Mouse (Mus musculus): ENCODE data around the gene B4galt3.

Gene B4galt3

GRCm38 (mm10) chr1:171263666-171264461 is 6.3 kb upstream of the B4galt3 start:
- DNase-seq (ENCODE audit: low spot score) = no peak

DNA sequence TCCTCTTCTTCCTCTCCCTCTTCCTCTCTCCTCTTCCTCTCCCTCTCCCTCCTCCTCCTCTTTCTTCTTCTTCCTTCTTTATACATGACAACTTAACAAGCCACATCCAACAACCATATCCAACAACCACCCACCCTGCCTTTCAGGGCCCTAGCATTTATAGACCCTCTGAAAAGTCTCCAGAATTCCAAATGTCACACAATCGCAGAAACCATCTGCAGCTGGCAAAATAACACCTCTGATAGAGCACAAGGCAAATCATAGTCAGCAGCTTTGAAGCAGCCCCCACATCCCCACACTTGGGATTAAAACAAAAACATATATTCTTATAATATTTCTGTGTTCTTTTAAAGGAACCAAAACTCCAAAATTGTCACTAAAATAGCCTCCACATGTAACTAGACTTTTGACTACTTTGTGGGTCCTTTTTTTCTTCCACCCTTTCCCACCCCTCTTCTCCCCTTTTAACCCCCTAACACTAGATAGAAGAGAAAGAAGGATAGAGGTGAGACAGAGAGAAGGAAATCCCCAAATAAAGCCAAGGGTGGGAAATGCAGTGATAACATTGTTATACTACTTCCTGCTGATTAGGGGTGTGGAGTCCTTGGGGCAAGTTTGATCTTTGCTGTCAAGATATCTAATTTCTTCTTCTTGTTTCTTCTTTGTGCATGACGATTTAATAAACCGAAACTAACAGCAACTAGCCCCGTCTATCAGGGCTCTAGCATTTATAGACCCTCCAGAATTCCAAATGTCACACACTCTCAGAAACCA is 4.0 kb upstream of the B4galt3 start:
- no peak for DNase-seq (ENCODE audit: low spot score)

DNA sequence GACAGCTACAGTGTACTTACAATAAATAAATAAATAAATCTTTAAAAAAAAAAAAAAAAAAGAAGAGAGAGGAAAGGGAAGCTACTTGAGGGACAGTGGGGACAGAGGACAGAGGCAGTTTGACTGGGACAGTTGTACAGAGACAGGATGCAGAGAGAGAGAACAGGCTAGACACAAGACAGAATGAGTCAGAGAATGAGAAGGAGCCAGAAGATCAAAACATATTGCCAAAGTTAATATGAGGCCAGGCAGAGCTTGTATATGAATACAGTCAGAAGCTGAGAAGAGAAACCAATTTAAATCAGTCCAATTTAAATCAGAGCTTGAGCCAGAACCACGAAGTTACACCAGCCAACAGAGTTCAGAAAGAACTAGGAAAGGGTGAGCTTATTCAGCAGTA is 1.8 kb upstream of the B4galt3 start:
- no peak for DNase-seq (ENCODE audit: low spot score)

GRCm38 (mm10) chr1:171270573-171270900 is 409 bp downstream of the B4galt3 start:
- peak; percentile 68 for DNase-seq (ENCODE audit: low spot score)

GRCm38 (mm10) chr1:171271196-171271595 is 1.1 kb downstream of the B4galt3 start:
- DNase-seq (ENCODE audit: low spot score) = peak; percentile 71

- DNase-seq (ENCODE audit: low spot score) = no peak
Measured at GRCm38 (mm10) chr1:171271622-171272021, 1.5 kb downstream of the B4galt3 start.

DNA sequence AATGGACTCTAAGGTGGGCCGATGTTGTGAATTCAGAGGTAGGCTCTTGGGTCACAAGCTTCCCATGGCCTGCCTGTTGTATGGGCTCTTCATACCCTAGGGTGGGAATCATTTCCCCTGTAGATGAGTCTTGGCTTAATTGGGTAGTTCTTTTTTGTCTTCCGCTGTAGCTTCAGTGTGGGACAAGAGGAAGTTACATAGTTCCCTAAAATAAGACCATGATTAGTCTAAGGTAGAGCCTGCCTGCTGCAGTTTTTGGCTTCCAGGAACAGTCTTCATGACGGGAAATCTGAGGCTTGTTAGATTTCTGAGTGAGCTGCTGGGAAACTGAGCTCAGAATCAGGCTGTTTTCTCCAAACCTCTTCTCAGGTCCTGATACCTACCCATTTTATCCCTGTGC is 2.0 kb downstream of the B4galt3 start:
- no peak for DNase-seq (ENCODE audit: low spot score)

GRCm38 (mm10) chr1:171274171-171274570 is 4.0 kb downstream of the B4galt3 start:
- DNase-seq (ENCODE audit: low spot score) = no peak

- no peak for DNase-seq (ENCODE audit: low spot score)
Measured at GRCm38 (mm10) chr1:171275144-171275734, 5.1 kb downstream of the B4galt3 start.

GRCm38 (mm10) chr1:171276110-171276748 is 6.1 kb downstream of the B4galt3 start:
- no peak for DNase-seq (ENCODE audit: low spot score)

GRCm38 (mm10) chr1:171277736-171278135 is 7.6 kb downstream of the B4galt3 start:
- DNase-seq (ENCODE audit: low spot score) = no peak

GRCm38 (mm10) chr1:171278436-171278835 is 8.3 kb downstream of the B4galt3 start:
- no peak for DNase-seq (ENCODE audit: low spot score)

GRCm38 (mm10) chr1:171279012-171279705 is 9.0 kb downstream of the B4galt3 start:
- DNase-seq (ENCODE audit: low spot score) = no peak

DNA sequence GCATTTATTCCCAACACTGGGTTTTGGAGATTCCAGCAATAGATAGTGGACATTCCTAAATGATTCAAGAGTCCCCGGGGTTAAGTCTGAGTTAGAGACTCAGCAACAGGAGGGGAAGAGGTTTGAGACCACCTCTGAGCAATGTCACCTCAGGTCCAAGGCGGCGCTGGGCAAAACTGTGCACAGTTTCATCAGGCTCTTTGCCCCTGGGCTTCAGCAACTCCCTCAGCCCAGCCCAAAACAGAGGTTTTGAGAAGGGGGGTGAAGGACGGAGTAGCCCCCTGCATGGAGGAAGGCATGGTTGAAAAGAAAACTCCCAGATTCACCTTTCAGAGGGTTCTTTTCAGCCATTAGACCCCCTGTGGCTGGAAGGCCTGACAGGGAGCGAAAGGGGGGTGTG is 9.6 kb downstream of the B4galt3 start:
- no peak for DNase-seq (ENCODE audit: low spot score)

DNA sequence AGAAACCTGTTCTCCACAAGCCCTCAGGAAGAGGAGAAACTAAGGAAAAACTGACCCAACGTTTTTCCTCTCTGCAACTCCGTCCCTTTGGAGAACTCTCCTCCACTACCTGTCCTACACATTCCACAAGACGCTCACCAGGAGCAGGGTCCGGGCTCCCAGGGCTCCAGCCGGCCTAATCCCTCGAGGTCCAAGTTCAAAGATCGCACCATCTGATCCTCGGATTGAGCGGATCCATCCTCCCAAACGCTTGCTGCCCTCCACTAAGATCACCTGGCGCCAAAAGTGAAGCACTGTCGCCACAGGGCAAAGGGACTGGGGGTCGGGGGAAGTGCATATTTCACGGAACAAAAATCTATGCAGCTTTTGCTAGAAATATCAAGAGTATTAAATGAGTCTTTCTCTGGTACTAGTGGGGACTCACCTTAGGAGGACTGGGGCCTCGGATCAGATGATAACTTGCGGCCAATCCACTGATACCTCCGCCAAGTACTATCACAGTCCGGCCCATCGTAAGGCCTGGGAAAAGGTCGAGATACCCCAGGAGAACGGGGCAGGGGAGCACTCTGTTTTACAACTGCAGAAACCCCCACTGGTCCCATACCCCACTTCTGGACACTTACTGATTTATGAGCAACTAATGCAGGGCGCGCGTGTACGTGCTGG is 10.3 kb downstream of the B4galt3 start:
- no peak for DNase-seq (ENCODE audit: low spot score)

DNA sequence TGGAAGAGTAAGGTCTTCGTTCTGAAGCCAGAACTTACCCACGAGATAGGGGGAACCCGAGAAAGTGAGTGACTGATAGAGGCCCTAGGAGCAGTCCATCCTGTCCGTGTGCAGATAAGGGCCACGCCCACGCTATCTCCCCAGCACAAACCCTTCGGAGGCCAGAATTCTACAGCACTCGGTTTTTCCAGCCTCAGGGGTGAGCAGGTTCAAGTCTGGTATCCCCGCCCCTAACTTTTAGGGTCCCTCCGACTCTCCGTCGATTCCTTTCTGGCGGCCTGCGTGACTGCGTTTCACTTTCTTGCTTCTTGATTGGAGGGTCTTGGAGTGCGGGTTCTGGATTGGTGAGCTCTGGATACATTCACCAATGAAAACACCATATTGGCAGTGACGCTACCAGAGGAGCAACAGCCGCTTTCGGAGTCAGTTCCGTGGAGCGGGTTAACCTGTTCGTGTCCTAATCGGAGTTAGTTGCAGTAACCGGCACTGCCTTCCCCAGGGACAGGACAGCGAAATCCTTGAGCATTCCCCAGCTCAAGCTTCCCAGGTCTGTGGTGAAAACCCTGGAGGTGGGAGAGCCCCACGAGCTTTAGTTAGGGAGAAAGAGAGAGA is 10.9 kb downstream of the B4galt3 start, which contains the start of gene Ppox:
Gene Ppox (minus strand): TSS at position 271 of the 612 bp plus-strand sequence.
- peak; percentile 98 for DNase-seq (ENCODE audit: low spot score)

GRCm38 (mm10) chr1:171281528-171281923 is 11.4 kb downstream of the B4galt3 start:
- DNase-seq (ENCODE audit: low spot score) = peak; percentile 85

GRCm38 (mm10) chr1:171282086-171282805 is 12.1 kb downstream of the B4galt3 start:
- no peak for DNase-seq (ENCODE audit: low spot score)

- DNase-seq (ENCODE audit: low spot score) = no peak
Measured at GRCm38 (mm10) chr1:171283188-171284160, 13.3 kb downstream of the B4galt3 start.

Data from lung, postnatal 25 days (tissue).